Mouse (Mus musculus) urinary bladder, postnatal 36 days (tissue): ENCODE results near the gene Pnpla3.
"Not testable (repeated sequence)": the region's sequence is repeated elsewhere in the genome, so short reads cannot be mapped to it uniquely, and the experiment has no call there.

Source experiments
- DNase-seq, 2 experiments: peaks; one replicate each; pipeline ENCODE4 v3.0.0; 2022; ENCODE audit warnings: low spot score in 2 of 2, mixed read lengths in 1 of 2

Gene Pnpla3

DNA sequence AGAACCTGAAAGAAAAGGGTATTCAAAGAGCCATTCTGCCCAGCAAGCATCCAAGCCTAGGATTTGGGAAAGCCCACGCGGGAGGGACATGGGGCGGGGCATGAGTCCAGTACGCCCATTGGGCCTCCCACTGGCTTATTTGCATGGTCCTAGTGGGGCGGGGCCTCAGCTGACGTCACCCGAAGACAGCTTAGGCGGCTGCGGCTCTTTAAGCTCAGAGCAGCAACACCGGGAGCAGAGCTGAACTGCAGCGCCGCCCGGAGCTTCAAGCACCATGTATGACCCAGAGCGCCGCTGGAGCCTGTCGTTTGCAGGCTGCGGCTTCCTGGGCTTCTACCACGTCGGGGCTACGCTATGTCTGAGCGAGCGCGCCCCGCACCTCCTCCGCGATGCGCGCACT is at the start of gene Pnpla3:
Gene Pnpla3 (plus strand): TSS at position 238 of the 400 bp plus-strand sequence.
- DNase-seq = peak; percentile 86 to 94

DNA sequence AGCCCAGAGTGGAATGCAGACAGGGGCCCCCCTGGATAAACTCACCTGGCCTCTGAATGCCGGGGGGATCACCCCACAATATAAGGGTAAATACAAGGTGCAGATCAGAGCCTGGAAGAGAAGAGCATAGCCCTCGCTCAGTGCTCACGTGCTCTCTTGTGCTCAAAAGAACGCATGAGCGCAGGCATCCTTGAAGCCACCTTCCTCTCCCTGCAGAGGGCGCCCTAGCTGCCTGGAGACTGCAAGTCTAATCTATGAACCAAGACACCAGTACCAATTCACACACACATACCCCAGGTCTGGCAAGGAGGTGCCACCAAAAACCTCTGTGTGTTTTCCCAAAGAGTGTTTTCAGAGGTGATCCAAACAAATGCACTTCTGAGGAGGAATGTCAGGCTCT is 47.0 kb upstream of the Pnpla3 start:
- no peak for DNase-seq

DNA sequence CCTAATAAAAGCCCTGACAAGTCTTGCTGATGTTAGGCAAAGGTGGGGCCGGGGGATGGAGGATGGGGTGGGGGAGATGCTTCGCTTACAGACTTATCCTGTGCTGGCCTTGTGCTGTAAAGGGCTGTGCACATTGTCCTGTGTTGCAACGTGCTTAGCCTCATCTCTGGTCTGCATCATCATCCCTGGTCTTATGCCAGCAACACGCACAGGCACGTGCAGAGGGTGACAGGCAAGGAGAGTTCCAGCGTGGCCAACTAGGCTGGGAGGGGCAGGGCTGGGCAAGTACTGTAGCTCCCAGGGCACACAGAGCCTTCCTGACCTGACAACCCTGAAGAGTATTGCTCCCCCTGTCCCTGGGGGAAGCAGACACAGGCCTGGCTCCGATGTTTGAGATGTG is 46.6 kb upstream of the Pnpla3 start:
- peak in 1 of 2 experiments; percentile 11 for DNase-seq

DNA sequence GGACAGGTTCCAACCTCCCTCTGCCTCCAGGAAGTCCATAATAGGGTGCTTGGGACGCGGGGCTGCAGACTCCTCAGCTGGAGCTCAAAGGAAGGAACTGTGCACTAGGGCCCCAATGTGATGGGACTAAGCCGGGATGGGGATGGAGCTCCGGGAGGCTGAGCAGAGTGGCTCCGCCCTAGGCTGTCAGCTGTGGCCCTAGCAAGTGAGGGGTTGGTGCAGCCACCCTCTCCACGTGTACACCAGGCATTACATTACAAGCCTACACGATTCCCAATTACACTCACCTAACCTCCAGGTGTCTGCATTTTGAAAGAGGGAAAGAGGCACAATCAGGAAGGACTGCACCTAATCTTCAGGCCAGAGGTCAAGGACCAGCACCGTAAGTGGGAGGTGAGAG is 44.6 kb upstream of the Pnpla3 start, which contains the start of gene Pnpla5:
Gene Pnpla5 (minus strand): TSS at position 101 of the 400 bp plus-strand sequence.
- no peak for DNase-seq

DNA sequence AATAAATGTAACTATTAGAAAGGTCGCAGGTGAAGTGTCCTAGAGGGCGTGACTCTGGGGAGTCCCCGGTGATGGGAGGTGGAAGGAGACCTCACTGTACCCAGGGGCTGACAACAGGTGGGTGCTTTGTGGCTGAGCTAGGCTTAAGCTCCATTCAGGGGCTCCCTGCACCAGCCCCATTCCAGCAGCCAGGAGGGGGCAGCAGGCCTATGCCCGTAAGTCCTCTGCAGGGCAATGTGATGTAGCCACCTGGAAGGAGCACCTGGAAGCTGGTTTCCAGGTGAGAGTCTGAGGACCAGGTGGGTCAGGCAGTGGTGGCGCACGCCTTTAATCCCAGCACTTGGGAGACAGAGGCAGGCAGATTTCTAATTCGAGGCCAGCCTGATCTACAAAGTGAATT is 43.6 kb upstream of the Pnpla3 start:
- no peak for DNase-seq

DNA sequence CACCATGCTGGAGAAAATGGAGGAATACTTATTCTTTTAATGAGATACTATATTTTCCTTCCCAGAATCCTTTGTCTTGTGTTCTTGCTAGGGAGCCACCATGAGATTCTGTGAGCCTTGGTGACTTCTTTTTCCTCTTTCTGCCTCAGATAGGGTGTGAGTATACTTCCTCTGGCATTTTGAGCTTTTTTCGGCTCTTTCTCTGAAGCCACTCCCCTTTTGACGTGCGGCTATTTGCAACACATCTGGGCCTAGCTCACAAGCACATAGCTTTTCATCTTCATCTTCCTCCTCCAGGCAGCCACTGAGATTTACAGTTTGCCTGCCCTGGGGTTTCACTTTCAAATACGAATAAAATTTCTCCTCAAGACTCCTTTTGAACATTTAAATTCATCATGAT is 41.2 kb upstream of the Pnpla3 start:
- no peak for DNase-seq

DNA sequence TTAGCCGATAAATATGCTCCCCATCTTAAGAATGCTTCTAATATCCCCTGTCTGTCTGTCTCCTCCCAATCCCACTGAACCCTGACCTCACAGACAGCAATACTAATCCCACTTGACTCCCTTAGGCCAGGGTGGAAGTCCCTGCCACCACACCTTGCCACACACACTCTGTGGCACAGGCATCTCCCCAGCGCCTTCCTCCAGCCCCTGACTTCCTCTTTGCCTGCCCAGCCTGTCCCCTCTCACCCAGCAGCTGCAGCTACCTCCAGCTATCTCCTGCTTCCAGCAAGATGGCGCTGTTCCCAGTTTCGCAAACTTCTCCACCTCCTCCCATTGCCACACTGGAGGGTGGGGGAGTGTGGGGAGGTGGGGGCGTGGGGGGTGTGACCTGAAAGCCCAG is 40.8 kb upstream of the Pnpla3 start:
- DNase-seq = no peak

DNA sequence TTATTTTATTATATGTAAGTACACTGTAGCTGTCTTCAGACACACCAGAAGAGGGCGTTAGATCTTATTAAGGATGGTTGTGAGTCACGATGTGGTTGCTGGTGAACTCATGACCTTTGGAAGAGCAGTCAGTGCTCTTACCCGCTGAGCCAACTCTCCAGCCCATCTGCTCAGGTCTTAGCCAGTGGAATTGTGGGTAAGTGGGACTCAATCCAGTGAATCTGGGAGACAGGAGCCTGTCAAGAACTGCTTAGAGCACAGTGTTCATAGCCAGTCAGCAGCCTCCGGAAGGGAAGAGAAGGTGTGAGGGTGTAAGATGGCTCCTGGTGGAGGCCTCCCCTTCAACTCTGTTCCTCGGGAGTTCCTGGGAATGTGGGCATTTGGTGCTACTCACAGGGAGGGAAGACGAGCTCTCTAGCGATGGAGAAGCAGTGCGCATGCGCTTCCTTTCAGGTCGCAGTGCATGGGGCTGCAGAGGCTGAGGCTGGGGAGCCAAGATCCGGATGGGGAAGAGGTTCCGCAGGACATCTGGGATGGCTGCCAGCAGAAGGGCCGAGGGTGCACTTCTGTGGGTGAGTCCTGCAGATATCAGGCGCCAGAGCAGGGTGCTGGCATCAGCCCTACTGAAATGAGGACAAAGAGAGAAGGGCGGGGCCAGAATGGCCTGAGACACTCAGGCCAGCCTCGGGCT is 36.4 kb upstream of the Pnpla3 start:
- DNase-seq = peak in 1 of 2 experiments; percentile 67

DNA sequence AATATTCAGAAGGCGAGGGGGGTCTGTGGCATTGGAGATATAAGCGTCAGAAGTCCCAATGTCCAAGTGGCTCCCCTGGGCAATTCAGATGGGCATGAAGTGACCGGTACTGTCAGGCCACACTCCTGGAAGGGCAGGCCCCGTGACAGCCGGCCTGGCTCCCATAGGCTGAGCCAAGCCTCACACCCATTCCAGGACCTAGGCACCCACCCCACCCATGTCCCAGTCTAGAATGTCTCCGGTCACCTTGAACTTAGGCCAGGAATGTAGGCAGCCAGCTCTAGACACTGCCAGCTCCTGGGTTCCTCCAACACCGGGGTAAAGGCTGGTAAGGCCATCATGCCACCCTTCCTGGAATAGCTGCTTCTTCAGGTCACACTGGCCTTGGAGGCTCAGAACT is 35.7 kb upstream of the Pnpla3 start:
- DNase-seq = peak in 1 of 2 experiments; percentile 11

DNA sequence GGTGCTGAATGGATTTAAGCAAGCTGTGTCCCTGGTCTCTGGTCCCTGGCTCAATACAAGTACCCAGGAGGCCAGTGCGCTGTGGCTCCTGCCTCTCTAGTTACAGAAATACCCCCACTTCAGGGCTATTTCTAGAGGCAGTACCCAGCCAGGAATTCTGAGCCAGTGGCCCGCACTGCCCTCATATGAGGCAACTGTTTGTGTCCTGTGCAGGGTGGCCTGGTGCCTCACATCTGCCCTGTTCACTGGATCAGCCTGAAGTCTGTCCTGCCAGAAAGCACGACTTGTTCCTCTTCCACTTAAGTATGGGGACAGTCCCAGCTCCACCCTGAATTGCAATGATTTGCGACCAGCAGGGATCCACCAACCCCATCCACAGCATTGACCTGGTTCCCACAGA is 34.2 kb upstream of the Pnpla3 start:
- DNase-seq = peak in 1 of 2 experiments; percentile 55

DNA sequence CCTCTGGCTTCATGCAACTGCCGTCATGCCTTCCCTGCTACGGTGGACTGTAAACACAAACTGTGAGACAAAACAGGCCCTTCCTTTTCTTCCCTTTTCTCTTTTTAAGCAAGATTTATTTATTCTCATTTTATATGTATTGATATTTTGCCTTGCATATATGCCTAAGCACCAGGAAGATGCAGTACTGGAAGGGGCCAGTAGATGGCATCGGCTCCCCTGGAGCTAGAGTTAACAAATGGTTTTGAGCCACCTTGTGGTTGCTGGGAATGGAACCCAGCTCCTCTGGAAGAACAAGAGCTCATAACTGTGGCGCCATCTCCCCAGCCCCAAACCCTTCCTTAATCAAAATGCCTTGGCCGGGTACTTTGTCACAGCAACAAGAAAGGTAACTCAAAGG is 32.2 kb upstream of the Pnpla3 start:
- DNase-seq = no peak

DNA sequence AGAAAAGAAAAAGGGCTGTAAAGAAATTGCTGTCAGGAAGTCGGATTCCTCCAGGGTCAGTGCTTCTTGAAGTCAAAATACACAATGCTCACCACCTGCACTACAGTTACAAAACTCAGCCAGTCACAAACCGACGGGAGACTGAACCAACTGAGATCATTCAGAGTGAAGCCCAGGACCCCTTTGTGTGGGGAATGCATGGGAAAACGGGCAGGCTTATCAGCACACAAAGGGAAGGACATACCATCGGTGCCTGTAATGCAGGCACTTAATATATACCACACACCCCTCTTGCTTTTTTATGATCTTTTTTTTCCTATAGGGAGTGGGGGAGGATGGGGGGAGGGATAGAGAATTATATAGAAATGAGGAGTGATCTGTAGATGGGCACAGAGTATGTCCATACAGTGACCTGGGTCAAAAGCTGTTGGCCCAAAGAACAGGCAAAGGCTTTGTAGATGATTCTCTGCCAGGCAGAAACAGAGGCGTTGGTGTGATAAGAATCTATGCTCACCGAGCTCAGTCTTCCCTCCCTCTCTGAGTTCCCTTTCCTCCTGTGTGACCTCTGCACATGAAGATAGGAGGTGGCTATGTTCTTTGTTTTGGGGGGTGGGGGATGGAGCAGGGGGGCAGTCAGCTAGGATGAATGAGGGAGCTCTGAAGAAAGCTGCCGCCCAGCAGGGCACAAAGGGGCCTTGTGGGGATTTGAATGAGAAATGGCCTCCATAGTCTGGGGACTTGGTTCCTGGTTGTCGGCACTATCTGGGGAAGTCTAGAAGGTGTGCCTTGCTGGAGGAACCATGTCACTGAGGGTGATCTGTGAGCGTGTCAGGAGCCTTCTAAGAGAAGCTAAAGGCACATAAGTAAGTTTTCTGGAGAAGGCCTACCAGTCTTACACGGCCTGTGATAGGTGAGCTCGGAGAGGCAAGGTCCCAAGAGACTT is 30.9 kb upstream of the Pnpla3 start:
- DNase-seq = no peak

DNA sequence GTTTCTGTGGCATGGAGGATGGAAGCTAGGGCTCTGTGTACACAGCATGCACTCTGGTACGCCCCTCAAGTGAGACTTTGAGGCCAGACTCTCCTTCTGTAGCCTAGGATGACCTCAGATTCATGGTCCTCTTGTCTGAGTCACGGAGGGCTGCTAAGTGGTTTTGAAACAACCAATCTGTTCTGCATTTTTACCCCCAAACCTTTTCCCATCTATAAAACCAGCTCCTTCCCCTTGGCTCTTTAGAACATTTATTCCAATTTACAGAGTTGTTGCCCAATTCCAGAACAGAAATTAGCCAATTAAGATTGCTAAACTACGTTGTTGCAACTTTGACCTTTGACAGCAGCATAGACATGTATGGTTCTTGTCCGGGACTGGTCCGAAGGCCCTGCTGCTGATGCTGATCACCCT is 28.0 kb upstream of the Pnpla3 start:
- no peak for DNase-seq

DNA sequence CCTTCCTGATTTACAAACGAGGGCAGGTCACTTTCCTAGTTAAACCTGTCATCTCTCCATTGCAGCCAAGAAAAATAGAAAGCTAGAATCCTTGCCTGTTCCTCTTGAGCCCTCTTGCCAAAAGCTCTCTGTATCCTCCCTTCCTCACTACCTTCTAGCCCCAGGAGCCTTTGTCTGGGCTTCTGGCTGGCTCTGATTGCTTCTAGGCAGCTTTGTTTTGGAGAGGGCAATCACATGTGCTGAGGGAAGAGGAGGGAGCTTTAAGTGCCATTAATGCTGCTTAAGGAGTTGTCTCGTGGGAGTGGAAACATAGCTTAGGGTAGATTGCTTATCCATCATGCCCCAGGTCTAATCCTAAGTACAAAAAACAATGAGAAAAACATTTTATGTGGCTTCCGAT is 27.5 kb upstream of the Pnpla3 start:
- DNase-seq = no peak

DNA sequence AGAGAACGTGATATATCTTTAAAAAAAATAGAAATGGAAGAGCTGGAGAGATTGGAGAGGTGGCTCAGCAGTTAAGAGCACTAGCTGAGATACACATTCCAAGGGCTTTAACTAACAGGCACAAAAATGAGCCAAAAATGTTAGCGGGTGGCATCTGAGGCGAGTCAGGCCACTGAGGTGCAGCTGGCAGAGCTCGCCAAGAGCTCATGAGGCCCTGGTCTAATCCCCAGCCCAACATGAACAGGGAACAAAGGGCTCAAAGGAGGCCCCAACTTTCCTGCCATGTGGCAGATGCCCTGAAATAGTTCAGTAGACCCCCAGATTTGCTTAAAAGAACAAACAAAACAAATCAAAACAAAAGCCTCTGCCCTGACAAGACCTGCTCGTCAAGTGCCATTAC is 26.7 kb upstream of the Pnpla3 start:
- no peak for DNase-seq

DNA sequence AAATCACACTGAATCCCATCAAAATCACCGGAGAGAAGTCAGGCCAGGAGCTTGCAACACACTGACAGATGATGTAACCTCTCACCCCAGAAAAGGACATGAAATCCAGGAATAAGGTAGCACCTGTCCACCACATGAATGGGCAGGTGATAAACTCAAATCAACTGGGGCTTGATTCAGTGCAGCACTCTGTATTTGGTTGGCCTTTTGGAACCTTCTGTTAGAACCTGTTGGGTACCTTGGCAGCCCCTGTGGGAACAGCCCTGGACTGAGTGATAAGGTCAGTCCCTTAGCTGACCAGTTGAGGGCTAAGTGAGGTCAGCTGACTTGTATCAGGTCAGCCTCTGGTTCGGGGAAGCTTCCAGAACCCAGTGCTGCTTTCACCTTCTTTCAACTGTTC is 11.5 kb upstream of the Pnpla3 start:
- DNase-seq = no peak

DNA sequence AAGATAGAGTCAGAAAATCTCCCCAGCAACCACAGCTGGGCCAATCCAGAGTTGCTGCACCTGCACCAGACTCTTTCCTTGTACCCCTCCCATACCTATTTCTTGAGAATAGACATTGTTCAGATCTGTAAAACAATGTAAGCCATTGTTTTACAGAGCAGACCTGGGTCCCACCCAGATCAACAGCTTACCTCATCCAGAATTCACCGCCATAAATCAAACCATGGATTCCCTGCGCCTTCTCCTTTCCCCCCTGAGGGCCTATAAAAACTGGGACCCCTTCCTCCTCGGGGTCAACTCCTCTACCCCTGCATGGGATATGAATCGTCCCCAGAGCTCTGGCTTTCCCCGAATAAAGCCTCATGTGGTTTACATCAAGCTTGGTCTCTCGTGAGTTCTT is 10.1 kb upstream of the Pnpla3 start:
- not testable (repeated sequence) for DNase-seq

DNA sequence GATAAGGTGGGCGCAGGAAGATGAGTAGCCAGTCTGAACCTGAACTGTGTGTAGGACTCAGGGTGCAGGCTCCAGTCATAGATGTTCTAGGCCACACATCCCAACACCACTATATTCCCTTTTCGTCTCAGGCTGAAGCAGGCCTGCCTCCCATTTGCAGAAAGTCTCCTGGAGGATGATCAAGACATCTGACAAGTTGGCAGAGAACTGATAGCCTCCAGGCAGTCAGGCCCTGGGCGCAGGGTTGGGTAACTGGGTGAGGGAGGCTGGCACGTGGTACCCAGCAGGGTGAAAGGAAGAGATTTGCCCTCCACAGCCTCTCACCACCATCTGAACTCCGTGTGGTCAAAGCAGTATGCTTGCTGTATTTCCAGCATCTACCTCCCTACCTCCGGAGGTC is 5.8 kb upstream of the Pnpla3 start:
- DNase-seq = peak in 1 of 2 experiments; percentile 20

DNA sequence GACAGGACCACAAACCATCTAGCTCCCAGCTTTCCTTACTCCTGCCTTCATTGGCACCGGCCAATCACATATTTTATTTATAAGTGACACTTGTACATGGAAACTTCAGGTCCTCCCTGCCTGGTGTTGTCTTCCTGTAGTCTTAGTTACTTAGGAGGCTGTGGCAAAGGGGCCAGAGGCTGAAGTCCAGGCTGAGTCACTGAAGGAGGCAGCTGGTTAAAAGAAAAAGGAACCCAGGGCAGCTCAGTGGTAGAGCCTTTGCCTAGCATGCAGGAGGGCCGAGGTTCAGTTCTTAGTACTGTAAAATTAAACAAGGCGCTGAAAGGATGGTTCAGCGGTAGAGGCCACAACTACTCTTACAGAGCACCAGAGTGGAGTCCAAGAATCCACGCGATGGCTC is 819 bp upstream of the Pnpla3 start:
- DNase-seq = no peak

DNA sequence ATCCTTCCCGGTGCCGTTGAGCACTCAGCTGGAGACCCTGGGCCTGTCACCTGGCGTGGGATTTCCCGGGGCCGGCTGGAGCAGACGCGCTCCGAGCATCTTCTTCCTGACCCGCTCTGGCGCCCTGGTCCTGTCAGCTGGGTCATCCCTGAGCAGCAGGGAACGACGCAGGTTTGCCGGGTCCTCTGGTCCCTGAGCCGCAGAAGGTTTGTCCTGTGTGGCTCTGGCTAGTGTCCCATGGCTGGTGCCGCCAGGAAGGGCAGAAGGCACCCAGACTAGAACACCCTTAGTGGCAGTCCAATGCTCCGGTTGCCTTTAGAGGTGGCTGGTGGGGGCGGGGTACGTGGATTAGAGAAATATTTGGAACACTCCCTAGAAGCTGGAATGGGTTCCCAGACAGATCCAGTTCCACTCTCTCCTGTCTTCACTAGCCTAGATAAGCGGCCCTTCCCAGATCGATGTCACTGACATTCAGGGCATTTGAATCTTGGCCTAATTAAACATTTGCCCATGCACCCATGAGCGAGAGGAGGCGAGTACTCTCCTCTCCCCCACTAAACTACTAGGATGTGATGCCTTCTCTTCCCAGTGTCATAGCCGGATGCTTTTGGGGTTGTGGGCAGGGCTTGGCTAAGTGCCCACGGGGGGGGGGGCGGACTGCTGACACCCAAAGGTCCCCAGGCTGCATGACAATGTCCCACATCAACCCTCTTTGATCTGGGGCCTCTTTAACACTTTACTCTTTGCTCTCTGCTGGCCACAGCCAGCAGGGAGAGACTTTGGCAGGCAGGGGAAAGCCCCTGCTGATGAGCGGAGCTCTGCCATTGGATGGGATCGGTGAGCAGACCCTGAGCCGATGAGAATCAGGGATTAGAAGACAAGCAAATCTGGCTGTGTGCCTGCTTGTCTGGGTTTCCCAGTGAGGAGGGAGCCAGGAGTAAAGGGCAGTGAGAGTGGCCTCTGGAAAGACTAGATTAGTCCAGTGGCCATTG is 829 bp downstream of the Pnpla3 start:
- peak; percentile 3 to 15 for DNase-seq

DNA sequence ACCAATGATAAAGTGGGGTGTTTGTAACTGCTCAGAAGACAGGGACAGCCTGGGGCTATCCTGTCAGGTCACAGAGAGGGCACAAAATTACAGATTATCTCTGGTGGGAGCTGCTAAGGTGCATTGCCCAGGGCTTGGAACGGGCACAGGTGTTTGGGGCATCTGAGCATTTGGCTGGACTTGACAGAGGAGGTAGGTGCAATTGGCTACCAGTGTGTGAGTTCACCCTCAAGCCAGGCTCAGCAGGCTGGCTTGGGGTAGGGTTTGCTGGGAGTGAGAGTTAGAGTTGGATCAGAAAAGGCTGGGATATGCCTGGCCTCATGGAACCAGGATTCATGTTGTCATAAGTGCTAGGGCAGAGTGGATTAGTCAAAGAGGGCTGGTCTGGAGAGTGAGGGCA is 1.9 kb downstream of the Pnpla3 start:
- DNase-seq = no peak

DNA sequence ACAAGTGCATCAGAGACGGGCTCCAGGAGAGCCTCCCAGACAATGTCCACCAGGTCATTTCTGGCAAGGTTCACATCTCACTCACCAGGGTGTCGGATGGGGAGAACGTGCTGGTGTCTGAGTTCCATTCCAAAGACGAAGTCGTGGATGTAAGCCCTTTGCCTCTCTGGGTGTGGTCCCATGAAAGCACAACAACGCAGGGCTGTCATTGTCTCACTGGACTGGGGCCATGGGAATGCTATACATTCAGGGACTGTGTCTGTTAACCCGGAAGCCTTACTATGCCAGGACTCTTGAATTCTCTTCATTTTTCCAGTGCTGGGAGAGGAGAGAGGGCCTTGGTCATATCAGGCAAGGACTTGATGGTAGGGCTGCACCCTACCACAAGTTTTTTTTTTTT is 3.5 kb downstream of the Pnpla3 start:
- DNase-seq = no peak
